Mouse (Mus musculus) retina, postnatal 1 day (tissue): ENCODE measurements around the gene Hist1h4f.
"Not testable (repeated sequence)": the region's sequence is repeated elsewhere in the genome, so short reads cannot be mapped to it uniquely, and the experiment has no call there.

Source experiments
- DNase-seq: peaks from one replicate; pipeline ENCODE4 v3.0.0-alpha.2; 2012

Gene Hist1h4f

GRCm38 (mm10) chr13:23551146-23551834 is at the start of gene Hist1h4f:
TSS of gene Hist1h4f (minus strand) at chr13:23551648.
- DNase-seq, result peak; percentile 98

GRCm38 (mm10) chr13:23597957-23598356 is 46.5 kb upstream of the Hist1h4f start:
- peak; percentile 83 for DNase-seq

- DNase-seq, result no peak
Observed at GRCm38 (mm10) chr13:23595622-23596372, 44.3 kb upstream of the Hist1h4f start.

- no peak for DNase-seq
Observed at GRCm38 (mm10) chr13:23595185-23595584, 43.7 kb upstream of the Hist1h4f start.

- DNase-seq, result no peak
Observed at GRCm38 (mm10) chr13:23593051-23593770, 41.8 kb upstream of the Hist1h4f start.

- peak; percentile 27 for DNase-seq
Observed at GRCm38 (mm10) chr13:23592614-23593013, 41.2 kb upstream of the Hist1h4f start.

GRCm38 (mm10) chr13:23591886-23592285 is 40.4 kb upstream of the Hist1h4f start:
- DNase-seq, result not testable (repeated sequence)

GRCm38 (mm10) chr13:23591206-23591605 is 39.8 kb upstream of the Hist1h4f start:
- no peak for DNase-seq

GRCm38 (mm10) chr13:23586940-23587225 is 35.4 kb upstream of the Hist1h4f start:
- no peak for DNase-seq

- DNase-seq, result peak; percentile 62
Observed at GRCm38 (mm10) chr13:23586099-23586939, 34.9 kb upstream of the Hist1h4f start.

- peak; percentile 96 for DNase-seq
Observed at GRCm38 (mm10) chr13:23585442-23586098, 34.1 kb upstream of the Hist1h4f start.

- peak; percentile 80 for DNase-seq
Observed at GRCm38 (mm10) chr13:23585029-23585441, 33.6 kb upstream of the Hist1h4f start.

GRCm38 (mm10) chr13:23584331-23584730 is 32.9 kb upstream of the Hist1h4f start:
- no peak for DNase-seq

GRCm38 (mm10) chr13:23583387-23584068 is 32.1 kb upstream of the Hist1h4f start:
- no peak for DNase-seq

- no peak for DNase-seq
Observed at GRCm38 (mm10) chr13:23582219-23583056, 31.0 kb upstream of the Hist1h4f start.

GRCm38 (mm10) chr13:23581408-23582218 is 30.2 kb upstream of the Hist1h4f start, which contains the start of gene Hist1h4d:
TSS of gene Hist1h4d (plus strand) at chr13:23581598.
- DNase-seq, result peak; percentile 99

- no peak for DNase-seq
Observed at GRCm38 (mm10) chr13:23577835-23578234, 26.4 kb upstream of the Hist1h4f start.

- DNase-seq, result no peak
Observed at GRCm38 (mm10) chr13:23576906-23577639, 25.6 kb upstream of the Hist1h4f start.

GRCm38 (mm10) chr13:23576351-23576881 is 25.0 kb upstream of the Hist1h4f start:
- peak; percentile 27 for DNase-seq
